Mouse (Mus musculus) limb, embryonic 14.5 days (tissue): ENCODE measurements around the gene Zbtb20. TPM values are rescaled to one million over a fixed set of nuclear protein-coding genes. Genes with fewer than 3 reads are reported as not detected.

Experiments used
- ATAC-seq: fragments of 200-750 bp; cut with Nextera tagmentation; 2 replicates; pipeline ENCODE4 v1.8.0; 2017; ENCODE audit warnings: low read depth, moderate number of reproducible peaks, moderate TSS enrichment; ENCODE audit not compliant: low FRiP score
- DNase-seq: peaks from one replicate; pipeline ENCODE4 v3.0.0-alpha.2; 2015; ENCODE audit warnings: low spot score
- H3K27ac ChIP-seq: fragments of 300-500 bp; sonication (generic); replicated peaks from 2 replicates; pipeline ENCODE4 v1.5.1; 2014; ENCODE audit warnings: low read depth, mild to moderate bottlenecking, low read length, moderate library complexity, mixed read lengths
- H3K27me3 ChIP-seq: fragments of 300-500 bp; sonication (generic); 2 replicates; pipeline ENCODE4 v1.6.1; 2014; ENCODE audit warnings: low read length, mixed read lengths; ENCODE audit not compliant: control insufficient read depth, insufficient read depth
- H3K36me3 ChIP-seq: fragments of 300-500 bp; sonication (generic); 2 replicates; pipeline ENCODE4 v1.6.1; 2014; ENCODE audit warnings: mild to moderate bottlenecking, low read length, moderate library complexity, mixed read lengths; ENCODE audit not compliant: control insufficient read depth, insufficient read depth
- H3K4me1 ChIP-seq: fragments of 300-500 bp; sonication (generic); 2 replicates; pipeline ENCODE4 v1.6.1; 2014; ENCODE audit warnings: antibody characterized with exemption, low read length, mixed read lengths; ENCODE audit not compliant: control insufficient read depth, insufficient read depth
- H3K4me2 ChIP-seq: fragments of 300-500 bp; sonication (generic); replicated peaks from 2 replicates; pipeline ENCODE4 v1.6.1; 2014; ENCODE audit warnings: low read depth, mild to moderate bottlenecking, low read length, moderate library complexity; ENCODE audit not compliant: severe bottlenecking
- H3K4me3 ChIP-seq: fragments of 300-500 bp; sonication (generic); replicated peaks from 2 replicates; pipeline ENCODE4 v1.5.1; 2014; ENCODE audit warnings: low read length
- H3K9ac ChIP-seq: fragments of 300-500 bp; sonication (generic); 2 replicates; pipeline ENCODE4 v1.6.1; 2014; ENCODE audit warnings: mild to moderate bottlenecking, low read depth, low read length, moderate library complexity; ENCODE audit not compliant: severe bottlenecking
- H3K9me3 ChIP-seq: fragments of 300-500 bp; sonication (generic); 2 replicates; pipeline ENCODE4 v1.6.1; 2016; ENCODE audit warnings: low read length; ENCODE audit not compliant: control insufficient read depth
- POLR2A ChIP-seq: fragments of 200-500 bp; IDR thresholded peaks from 2 replicates; pipeline ENCODE4 v1.8.0; 2012; ENCODE audit warnings: inconsistent platforms, mild to moderate bottlenecking, moderate library complexity, borderline replicate concordance; ENCODE audit not compliant: insufficient read depth, insufficient read length; ENCODE audit errors: extremely low read depth
- WGBS: fragments of 180-500 bp; shearing (Covaris S2); extraction: QIAGEN DNeasy Blood & Tissue Kit; methylation state at CpG from one replicate; pipeline ENCODE4 v1.1.7; 2014; 5-methylcytosine and 5-hydroxymethylcytosine counted together
- polyA plus RNA-seq, 2 experiments: library from polyadenylated mRNA; depleted of rRNA in 1 of 2; stranded (reverse) in 1 of 2; unstranded in 1 of 2; fragments of >200 nt; fragmentation: Nextera tagmentation in 1 of 2; extraction: Ambion mirVana in 1 of 2; gene quantifications; 2 replicates each; pipeline versions ENCODE4 v1.2.1 to v1.2.3; 2012 to 2014

The Zbtb20 gene
- polyA plus RNA-seq, 2 experiments = 2.5 to 17.6 TPM

DNA sequence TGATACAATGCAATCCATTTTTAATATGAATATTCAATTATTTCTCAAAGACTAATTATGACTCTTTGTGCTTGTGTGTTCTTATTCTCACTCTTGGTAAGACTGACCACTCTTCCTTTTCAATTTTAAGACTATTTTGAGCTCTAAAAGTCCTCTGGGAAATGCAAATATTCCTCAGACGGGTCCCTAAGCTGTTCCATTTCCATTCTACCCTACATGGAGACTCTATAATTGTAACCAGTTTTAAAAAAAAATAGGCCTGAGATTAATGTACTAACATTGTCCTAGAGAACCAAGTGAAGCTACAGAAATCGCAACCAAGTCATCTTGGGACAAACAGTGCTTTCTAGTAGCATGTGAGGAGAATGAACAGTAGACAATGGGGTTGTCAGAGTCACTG is 777.6 kb downstream of the Zbtb20 start:
- Histone ChIP-seq H3K36me3 (no peaks in the 10 kb centered on the region), H3K27me3 (no peaks in the 10 kb centered on the region), H3K27ac (no peak overlapping the region), H3K4me2 (no peak overlapping the region), H3K4me1 (no peaks in the 10 kb centered on the region), H3K9me3 (no peaks in the 10 kb centered on the region), H3K4me3 (no peak overlapping the region), H3K9ac (no peak overlapping the region)
- ATAC-seq = no peak
- no peak for TF ChIP-seq POLR2A
- no peak for DNase-seq
- WGBS = 83% methylated on average over 2 of the region's 2 CpGs

DNA sequence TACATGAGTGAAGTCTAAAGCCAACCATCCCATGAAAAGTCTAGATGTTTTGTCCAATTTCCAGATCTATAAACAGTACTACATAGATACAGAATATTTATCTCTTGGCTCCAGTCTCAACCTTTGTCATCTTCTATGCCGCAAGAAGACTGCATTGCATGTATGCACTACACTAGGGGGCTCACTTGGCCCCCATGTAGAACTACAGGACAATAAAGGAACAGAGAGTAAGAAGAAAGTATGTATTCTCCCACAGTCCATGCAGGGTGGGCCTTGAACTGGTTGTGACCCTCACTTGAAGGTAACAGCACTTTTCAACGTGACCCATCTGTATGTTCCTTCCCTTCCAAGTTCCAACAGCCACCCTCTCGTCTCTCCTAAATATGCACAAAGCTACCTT is 778.6 kb downstream of the Zbtb20 start:
- Histone ChIP-seq H3K4me3 (no peak overlapping the region), H3K27ac (no peak overlapping the region), H3K9ac (no peak overlapping the region), H3K4me1 (no peaks in the 10 kb centered on the region), H3K9me3 (no peaks in the 10 kb centered on the region), H3K27me3 (no peaks in the 10 kb centered on the region), H3K4me2 (no peak overlapping the region), H3K36me3 (no peaks in the 10 kb centered on the region)
- TF ChIP-seq POLR2A = no peak
- DNase-seq (no peak), ATAC-seq (no peak)
- WGBS = 83% methylated on average over 3 of the region's 3 CpGs

- H3K27me3 ChIP-seq = no peaks in the 10 kb centered on the region
- no peaks in the 10 kb centered on the region for H3K9me3 ChIP-seq
- H3K4me2 ChIP-seq = no peak overlapping the region
- ATAC-seq = no peak
- H3K4me3 ChIP-seq = no peak overlapping the region
- H3K4me1 ChIP-seq = no peaks in the 10 kb centered on the region
- no peak overlapping the region for H3K27ac ChIP-seq
- DNase-seq = no peak
- H3K9ac ChIP-seq = no peak overlapping the region
- no peaks in the 10 kb centered on the region for H3K36me3 ChIP-seq
- WGBS = 86% methylated on average over 6 of the region's 6 CpGs
- no peak for TF ChIP-seq POLR2A
Observed at GRCm38 (mm10) chr16:43655183-43655787, 779.6 kb downstream of the Zbtb20 start.

GRCm38 (mm10) chr16:43661576-43661975 is 785.9 kb downstream of the Zbtb20 start:
- Histone ChIP-seq H3K4me1 (no peaks in the 10 kb centered on the region), H3K27ac (no peak overlapping the region), H3K9ac (no peak overlapping the region), H3K4me2 (no peak overlapping the region), H3K4me3 (no peak overlapping the region), H3K27me3 (no peaks in the 10 kb centered on the region), H3K9me3 (no peaks in the 10 kb centered on the region), H3K36me3 (no peaks in the 10 kb centered on the region)
- 97% methylated on average over 5 of the region's 5 CpGs for WGBS
- ATAC-seq (no peak), DNase-seq (no peak)
- no peak for TF ChIP-seq POLR2A

DNA sequence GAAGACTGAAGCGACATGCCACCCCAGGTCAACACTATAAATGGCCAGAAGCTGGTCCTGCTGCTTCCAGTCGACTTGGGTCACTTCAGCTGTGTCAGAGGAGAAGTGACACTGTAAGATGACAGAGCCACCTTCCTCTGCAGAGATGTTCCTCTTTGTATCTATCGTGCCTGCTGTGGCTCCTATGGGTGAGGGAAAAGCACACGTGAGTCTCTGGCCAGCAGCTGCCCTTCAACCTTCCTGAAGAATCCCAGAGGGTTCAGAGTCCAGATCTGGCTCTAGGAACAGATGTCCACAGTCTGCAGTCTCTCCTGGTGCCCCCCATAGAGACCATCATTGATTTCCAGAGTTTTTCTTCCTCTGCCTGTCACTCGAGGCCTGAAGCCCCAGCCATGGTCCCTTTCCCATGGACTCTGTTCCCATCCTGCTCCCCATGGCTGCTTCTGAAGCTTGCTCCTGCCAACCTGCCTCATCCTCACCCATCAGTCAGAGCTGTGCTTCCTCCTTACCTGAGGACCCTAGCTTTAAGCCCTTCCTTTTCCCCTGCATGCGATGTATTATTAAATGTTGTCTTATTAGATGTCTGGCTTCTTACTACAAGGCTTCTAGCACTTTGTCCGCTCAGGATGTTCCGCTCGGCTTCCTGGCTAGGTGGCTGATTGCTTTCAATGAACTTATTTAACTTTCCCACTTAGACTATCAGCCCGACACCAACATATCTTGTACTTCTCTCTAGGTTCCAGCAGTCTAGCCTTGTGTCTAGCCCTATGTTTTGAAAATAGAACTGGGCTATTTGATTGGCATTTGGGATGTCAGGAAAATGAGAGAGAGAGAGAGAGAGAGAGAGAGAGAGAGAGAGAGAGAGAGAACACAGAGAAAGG is 786.7 kb downstream of the Zbtb20 start:
- DNase-seq (no peak), ATAC-seq (no peak)
- Histone ChIP-seq H3K4me2 (no peak overlapping the region), H3K4me1 (no peaks in the 10 kb centered on the region), H3K27ac (no peak overlapping the region), H3K27me3 (no peaks in the 10 kb centered on the region), H3K4me3 (no peak overlapping the region), H3K9ac (no peak overlapping the region), H3K36me3 (no peaks in the 10 kb centered on the region), H3K9me3 (no peaks in the 10 kb centered on the region)
- no peak for TF ChIP-seq POLR2A
- 89% methylated on average over 10 of the region's 10 CpGs for WGBS
